Mouse (Mus musculus): ENCODE results near the gene Fsd1. TPM values are rescaled to one million over a fixed set of nuclear protein-coding genes. Genes with fewer than 3 reads are reported as not detected.
A peak's percentile ranks its signal among the peaks of the same experiment; 100 is the strongest.

Gene Fsd1
- total and polyA plus RNA-seq, 3 experiments: 0.27 TPM; not detected in 2

GRCm38 (mm10) chr17:55959946-55960740 is 26.2 kb upstream of the Fsd1 start:
- Histone ChIP-seq H3K4me3 (ENCODE audit: low read depth, low read length) (peak overlapping the region; percentile 71), H3K27me3 (ENCODE audit: insufficient read depth, low read length) (peaks cover 1% of the 10 kb centered on the region), H3K9me3 (replicated peaks) (no peaks in the 10 kb centered on the region), H3K36me3 (replicated peaks) (peaks cover 62% of the 10 kb centered on the region), H3K4me1 (ENCODE audit: insufficient read depth, low read depth, low read length) (peaks cover 55% of the 10 kb centered on the region)
- no peak for ATAC-seq (ENCODE audit: extremely low read depth, insufficient number of reproducible peaks, low FRiP score, poor library complexity, severe bottlenecking)
- TF ChIP-seq POLR2AphosphoS5 (IDR thresholded peaks at IDR 0.05; ENCODE audit: insufficient replicate concordance, low read depth, low read length) (no peak), GATA2 (IDR thresholded peaks at IDR 0.05; ENCODE audit: borderline replicate concordance, low read depth, low read length) (no peak), GATA1 (IDR thresholded peaks at IDR 0.05; ENCODE audit: borderline replicate concordance, low read length) (no peak), TAL1 (conservative IDR thresholded peaks at IDR 0.05; ENCODE audit: low read depth, low read length) (no peak)
- no peak for DNase-seq (ENCODE audit: low spot score)

DNA sequence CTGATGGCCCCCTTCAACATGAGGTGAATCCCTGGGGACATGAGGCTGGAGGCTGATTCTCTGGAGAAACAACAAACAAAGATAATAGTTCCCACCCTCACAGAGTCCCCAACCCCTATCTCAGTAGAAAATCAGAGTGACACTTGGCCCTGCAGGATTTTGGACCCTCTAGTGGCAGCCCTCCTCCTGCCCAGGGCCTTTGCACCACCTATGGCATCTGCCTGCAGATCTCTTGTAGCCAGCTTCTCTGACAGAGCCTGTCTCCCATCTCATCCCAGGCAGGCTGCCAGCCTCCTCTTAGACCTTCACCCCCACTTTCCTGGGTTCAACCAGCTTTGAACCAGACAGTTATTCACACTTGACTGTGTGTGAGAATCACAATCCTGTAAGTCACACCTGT is 25.5 kb upstream of the Fsd1 start:
- Histone ChIP-seq H3K9me3 (replicated peaks) (no peaks in the 10 kb centered on the region), H3K4me1 (ENCODE audit: insufficient read depth, low read depth, low read length) (peaks cover 55% of the 10 kb centered on the region), H3K4me3 (ENCODE audit: low read depth, low read length) (no peak overlapping the region), H3K36me3 (replicated peaks) (peaks cover 68% of the 10 kb centered on the region), H3K27me3 (ENCODE audit: insufficient read depth, low read length) (no peaks in the 10 kb centered on the region; the same call in 1 of the 2 replicates)
- no peak for TF ChIP-seq TAL1 (conservative IDR thresholded peaks at IDR 0.05; ENCODE audit: low read depth, low read length)
- no peak for TF ChIP-seq GATA1 (IDR thresholded peaks at IDR 0.05; ENCODE audit: borderline replicate concordance, low read length)
- TF ChIP-seq CTCF (IDR thresholded peaks at IDR 0.05; ENCODE audit: low read depth, low read length): no peak
- TF ChIP-seq POLR2AphosphoS5 (IDR thresholded peaks at IDR 0.05; ENCODE audit: insufficient replicate concordance, low read depth, low read length): no peak
- no peak for TF ChIP-seq GATA2 (IDR thresholded peaks at IDR 0.05; ENCODE audit: borderline replicate concordance, low read depth, low read length)
- ATAC-seq (ENCODE audit: extremely low read depth, insufficient number of reproducible peaks, low FRiP score, poor library complexity, severe bottlenecking) (no peak), DNase-seq (ENCODE audit: low spot score) (no peak)

DNA sequence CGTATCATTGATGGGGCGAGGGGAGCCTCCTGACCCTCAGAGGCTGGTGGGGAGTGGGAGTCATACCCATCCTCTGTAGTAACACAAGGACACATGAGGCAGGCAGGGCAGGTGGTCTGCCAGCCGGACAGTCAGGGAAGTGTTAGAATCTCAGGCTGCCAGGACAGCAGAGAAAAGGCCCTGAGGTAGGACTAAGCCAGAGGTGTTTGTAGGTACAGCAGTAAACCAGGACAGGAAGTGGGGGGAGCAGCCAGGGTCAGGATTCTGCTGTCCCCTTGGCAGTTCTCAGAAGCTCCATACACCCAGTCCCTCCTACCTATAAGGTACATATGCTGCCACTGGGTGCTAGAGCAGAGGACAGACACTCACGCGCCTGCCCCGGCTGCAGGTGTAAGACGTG is 24.7 kb upstream of the Fsd1 start:
- Histone ChIP-seq H3K27me3 (ENCODE audit: insufficient read depth, low read length) (no peaks in the 10 kb centered on the region), H3K4me1 (ENCODE audit: insufficient read depth, low read depth, low read length) (peaks cover 47% of the 10 kb centered on the region)

GRCm38 (mm10) chr17:55963171-55963570 is 23.1 kb upstream of the Fsd1 start:
- Histone ChIP-seq H3K27me3 (ENCODE audit: insufficient read depth, low read length) (no peaks in the 10 kb centered on the region), H3K4me1 (ENCODE audit: insufficient read depth, low read depth, low read length) (peaks cover 36% of the 10 kb centered on the region), H3K36me3 (replicated peaks) (peaks cover 84% of the 10 kb centered on the region), H3K9me3 (replicated peaks) (no peaks in the 10 kb centered on the region), H3K4me3 (ENCODE audit: low read depth, low read length) (no peak overlapping the region)
- DNase-seq (ENCODE audit: low spot score) (no peak), ATAC-seq (ENCODE audit: extremely low read depth, insufficient number of reproducible peaks, low FRiP score, poor library complexity, severe bottlenecking) (no peak)
- no peak for TF ChIP-seq POLR2AphosphoS5 (IDR thresholded peaks at IDR 0.05; ENCODE audit: insufficient replicate concordance, low read depth, low read length)
- no peak for TF ChIP-seq TAL1 (conservative IDR thresholded peaks at IDR 0.05; ENCODE audit: low read depth, low read length)
- TF ChIP-seq GATA1 (IDR thresholded peaks at IDR 0.05; ENCODE audit: borderline replicate concordance, low read length): no peak
- no peak for TF ChIP-seq CTCF (IDR thresholded peaks at IDR 0.05; ENCODE audit: low read depth, low read length)

More for the DNA sequence above, 24.7 kb upstream of the Fsd1 start:
- DNase-seq (ENCODE audit: low spot score) (no peak), ATAC-seq (ENCODE audit: extremely low read depth, insufficient number of reproducible peaks, low FRiP score, poor library complexity, severe bottlenecking) (no peak)
- H3K36me3 ChIP-seq (replicated peaks): peaks cover 69% of the 10 kb centered on the region
- no peaks in the 10 kb centered on the region for H3K9me3 ChIP-seq (replicated peaks)
- TF ChIP-seq CTCF (IDR thresholded peaks at IDR 0.05; ENCODE audit: low read depth, low read length) (no peak), GATA2 (IDR thresholded peaks at IDR 0.05; ENCODE audit: borderline replicate concordance, low read depth, low read length) (no peak), TAL1 (conservative IDR thresholded peaks at IDR 0.05; ENCODE audit: low read depth, low read length) (no peak), GATA1 (IDR thresholded peaks at IDR 0.05; ENCODE audit: borderline replicate concordance, low read length) (no peak), POLR2AphosphoS5 (IDR thresholded peaks at IDR 0.05; ENCODE audit: insufficient replicate concordance, low read depth, low read length) (no peak)
- H3K4me3 ChIP-seq (ENCODE audit: low read depth, low read length): no peak overlapping the region

DNA sequence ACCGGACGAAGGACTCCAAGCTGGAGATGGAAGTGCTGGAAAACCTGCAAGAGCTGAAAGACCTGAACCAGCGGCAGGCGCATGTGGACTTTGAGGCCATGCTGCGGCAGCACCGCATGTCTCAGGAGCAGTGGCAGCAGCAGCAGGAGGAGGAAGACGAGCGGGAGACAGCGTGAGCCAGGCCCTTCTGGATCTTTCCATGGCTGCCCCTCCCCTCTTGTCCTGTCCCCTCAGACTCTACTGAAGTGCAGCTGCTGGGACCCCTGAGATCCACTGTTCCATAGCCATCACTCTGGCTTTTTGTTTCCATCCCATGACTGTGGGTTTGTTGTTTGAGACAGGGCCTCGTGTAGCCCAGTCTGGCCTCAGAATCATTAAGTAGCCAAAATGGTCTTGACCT is 21.8 kb upstream of the Fsd1 start:
- ATAC-seq (ENCODE audit: extremely low read depth, insufficient number of reproducible peaks, low FRiP score, poor library complexity, severe bottlenecking) (no peak), DNase-seq (ENCODE audit: low spot score) (no peak)
- H3K36me3 ChIP-seq (replicated peaks): peaks cover 93% of the 10 kb centered on the region
- TF ChIP-seq TAL1 (conservative IDR thresholded peaks at IDR 0.05; ENCODE audit: low read depth, low read length) (no peak), CTCF (IDR thresholded peaks at IDR 0.05; ENCODE audit: low read depth, low read length) (no peak), GATA1 (IDR thresholded peaks at IDR 0.05; ENCODE audit: borderline replicate concordance, low read length) (no peak), POLR2AphosphoS5 (IDR thresholded peaks at IDR 0.05; ENCODE audit: insufficient replicate concordance, low read depth, low read length) (no peak), GATA2 (IDR thresholded peaks at IDR 0.05; ENCODE audit: borderline replicate concordance, low read depth, low read length) (no peak)
- no peaks in the 10 kb centered on the region for H3K27me3 ChIP-seq (ENCODE audit: insufficient read depth, low read length)
- peaks cover 31% of the 10 kb centered on the region for H3K4me1 ChIP-seq (ENCODE audit: insufficient read depth, low read depth, low read length)
- no peaks in the 10 kb centered on the region for H3K9me3 ChIP-seq (replicated peaks)
- H3K4me3 ChIP-seq (ENCODE audit: low read depth, low read length): no peak overlapping the region

- TF ChIP-seq TAL1 (conservative IDR thresholded peaks at IDR 0.05; ENCODE audit: low read depth, low read length): no peak
- no peak for TF ChIP-seq CTCF (IDR thresholded peaks at IDR 0.05; ENCODE audit: low read depth, low read length)
- TF ChIP-seq GATA2 (IDR thresholded peaks at IDR 0.05; ENCODE audit: borderline replicate concordance, low read depth, low read length): no peak
- no peak for TF ChIP-seq POLR2AphosphoS5 (IDR thresholded peaks at IDR 0.05; ENCODE audit: insufficient replicate concordance, low read depth, low read length)
- TF ChIP-seq GATA1 (IDR thresholded peaks at IDR 0.05; ENCODE audit: borderline replicate concordance, low read length): no peak
- ATAC-seq (ENCODE audit: extremely low read depth, insufficient number of reproducible peaks, low FRiP score, poor library complexity, severe bottlenecking) (no peak), DNase-seq (ENCODE audit: low spot score) (no peak)
- no peaks in the 10 kb centered on the region for H3K9me3 ChIP-seq (replicated peaks)
- H3K27me3 ChIP-seq (ENCODE audit: insufficient read depth, low read length): peaks cover under 1% of the 10 kb centered on the region; the same call in 1 of the 2 replicates
- H3K4me3 ChIP-seq (ENCODE audit: low read depth, low read length): no peak overlapping the region
- peaks cover 27% of the 10 kb centered on the region for H3K4me1 ChIP-seq (ENCODE audit: insufficient read depth, low read depth, low read length)
- H3K36me3 ChIP-seq (replicated peaks): peaks cover 90% of the 10 kb centered on the region
These were observed 21.3 kb upstream of the Fsd1 start for GRCm38 (mm10) chr17:55964996-55965395.
